Mouse (Mus musculus): ENCODE results near the gene Tbx4.

Gene Tbx4

DNA sequence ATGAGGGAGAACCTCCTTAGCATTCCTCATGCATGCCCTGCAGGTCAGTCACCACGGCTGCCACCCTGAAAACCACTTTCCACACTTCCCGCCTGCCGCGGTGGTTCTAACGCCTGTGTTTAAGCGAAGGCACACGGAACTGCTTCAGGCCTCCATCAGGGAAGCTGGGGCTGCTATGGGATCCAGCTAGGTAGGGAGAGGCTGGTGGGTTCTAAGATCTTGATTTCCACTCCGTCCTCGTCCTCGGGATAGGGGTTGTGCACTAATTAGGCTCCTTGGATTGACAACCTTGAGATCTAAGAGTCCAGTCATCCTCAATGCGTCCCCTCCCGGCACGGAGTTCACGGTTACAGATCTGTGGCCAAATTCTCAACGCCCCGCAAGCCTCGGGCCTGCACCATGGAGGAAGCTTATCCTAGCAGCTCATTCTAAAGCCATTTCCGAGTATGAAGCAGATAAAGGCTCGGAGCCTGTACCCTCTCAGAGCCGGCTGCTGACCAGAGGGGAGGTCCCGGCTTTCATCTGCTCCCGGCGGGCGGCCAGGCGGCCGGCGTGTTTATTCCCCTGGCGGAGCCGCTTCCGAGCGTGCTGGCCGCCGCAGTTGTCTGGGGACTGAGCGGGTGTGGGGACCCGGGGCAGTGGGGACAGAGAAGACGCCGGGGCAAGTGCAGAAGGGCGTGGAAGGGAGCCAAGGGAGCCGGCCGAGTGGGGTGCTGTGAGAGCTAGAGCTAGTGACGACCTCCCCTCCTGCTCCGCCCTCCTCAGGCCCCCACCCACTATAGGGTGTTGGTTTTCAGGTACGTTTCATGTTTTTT, 8.7 kb downstream of the Tbx4 start:
- in situ Hi-C loops (cut with MboI; ENCODE audit: unreplicated experiment in 2 of 2) = no loop called here

DNA sequence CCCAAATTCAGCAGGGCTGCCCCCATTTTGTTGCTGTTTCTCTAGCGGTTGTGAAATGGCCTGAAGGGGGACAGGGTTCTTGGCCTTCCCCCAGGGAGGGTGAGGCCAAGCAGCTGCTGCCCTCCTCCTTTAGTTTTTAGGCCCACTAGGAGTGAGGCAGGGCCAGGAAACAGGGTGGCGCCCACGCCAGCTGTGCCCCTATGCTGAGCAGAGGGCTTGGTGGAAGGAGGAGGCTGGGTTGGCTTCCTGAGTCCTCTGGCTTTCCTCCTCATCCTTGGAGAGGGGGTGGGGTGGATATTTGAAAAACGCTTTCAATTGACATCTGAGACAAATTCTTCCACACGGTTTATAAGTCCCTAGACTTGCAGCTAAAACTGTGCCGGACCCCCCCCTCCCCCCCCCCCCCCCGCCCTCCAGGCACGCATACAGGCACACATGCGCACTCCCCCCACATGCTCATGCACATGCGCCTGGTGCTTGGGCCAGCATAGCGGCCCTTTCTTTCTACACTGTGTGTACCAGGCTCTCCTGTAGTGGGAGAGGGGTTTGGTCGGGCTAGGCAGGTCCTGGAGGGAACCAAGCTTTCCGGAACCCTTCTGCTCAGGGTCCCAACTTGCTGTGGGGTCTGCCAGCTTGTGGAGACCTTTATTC, 10.2 kb downstream of the Tbx4 start:
- in situ Hi-C loops (cut with MboI; ENCODE audit: unreplicated experiment in 2 of 2) = no loop called here

DNA sequence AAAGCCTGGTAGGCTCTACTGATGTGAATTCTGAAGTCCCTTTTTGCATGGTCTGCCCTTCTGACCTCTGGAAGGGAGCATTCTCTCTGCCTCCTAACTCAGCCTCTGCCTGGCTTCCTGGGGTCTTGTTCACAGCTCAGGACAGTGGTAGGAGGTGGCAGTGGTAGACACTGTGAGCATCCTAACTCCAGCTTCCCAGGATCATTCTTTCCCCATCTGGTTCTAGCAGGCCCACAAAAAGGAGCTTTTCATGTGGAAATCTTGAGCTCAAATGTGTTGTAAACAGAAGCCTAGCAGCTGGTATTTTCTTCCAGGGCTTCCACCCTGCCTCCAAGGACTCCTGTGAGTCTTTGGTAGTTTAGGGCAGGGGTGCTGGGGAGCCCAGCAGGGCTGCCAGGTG, 14.1 kb downstream of the Tbx4 start:
- in situ Hi-C loops (cut with MboI; ENCODE audit: unreplicated experiment in 2 of 2) = no loop called here

DNA sequence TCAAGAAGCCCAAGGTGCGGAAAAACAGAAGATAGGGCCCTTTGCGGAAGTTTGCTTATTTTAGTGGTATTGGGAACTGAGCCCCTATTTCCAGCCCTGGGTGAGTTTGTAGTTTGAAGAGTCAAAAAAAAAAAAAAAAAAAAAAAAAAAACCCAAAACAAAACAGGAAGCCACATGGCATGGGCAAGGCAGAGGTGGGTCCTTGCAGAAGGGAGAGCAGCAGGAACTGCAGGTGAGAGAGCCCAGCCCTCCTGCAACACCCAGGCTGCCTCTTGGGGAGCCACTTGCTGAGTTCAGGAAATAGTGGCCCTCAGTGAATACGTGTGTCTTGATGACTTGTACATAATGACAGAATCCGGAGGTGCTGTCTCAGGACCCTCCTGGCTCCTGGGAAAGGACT, 23.3 kb downstream of the Tbx4 start:
- in situ Hi-C loops (cut with MboI; ENCODE audit: unreplicated experiment in 2 of 2) = no loop called here

DNA sequence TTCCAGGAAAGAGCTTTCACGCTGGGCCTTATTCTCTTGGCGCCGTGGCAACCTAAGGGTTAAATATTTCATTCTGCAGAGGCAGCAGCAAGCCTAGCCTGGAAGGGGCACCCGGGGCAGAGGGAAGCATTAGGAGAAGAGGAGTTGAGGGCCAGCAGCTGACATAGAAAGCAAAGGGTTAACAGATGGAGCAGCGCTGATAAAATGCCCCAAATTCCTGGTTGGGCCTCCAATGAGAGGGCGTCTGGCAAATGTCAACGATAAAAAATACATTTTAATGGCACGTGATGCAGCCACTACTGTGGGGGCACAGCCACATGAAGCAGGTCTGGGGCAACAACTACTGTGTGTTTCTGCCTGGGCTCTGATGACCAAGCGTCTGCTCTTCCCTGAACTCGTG, 23.9 kb downstream of the Tbx4 start:
- in situ Hi-C loops (cut with MboI; ENCODE audit: unreplicated experiment in 2 of 2) = no loop called here

DNA sequence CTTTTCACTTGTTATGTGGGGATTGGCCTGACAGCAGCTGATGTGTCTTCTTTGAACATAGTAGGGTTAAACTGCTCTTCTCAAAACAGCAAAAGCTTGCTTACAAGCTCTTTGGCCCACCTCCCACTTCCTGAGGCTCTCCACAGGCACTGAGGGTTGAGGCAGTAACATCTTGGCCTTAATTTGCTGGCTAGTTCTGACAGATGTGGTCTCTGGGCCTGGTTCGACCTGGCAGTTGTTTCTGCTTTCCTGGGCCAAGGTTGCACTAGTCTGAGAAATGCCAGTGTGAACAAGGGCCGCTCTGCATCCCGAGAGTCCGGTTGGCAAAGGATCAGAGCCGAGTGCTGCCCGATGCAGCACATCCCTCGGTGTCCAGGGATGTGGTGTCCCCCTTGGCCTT, 27.3 kb downstream of the Tbx4 start:
- in situ Hi-C loops (cut with MboI; ENCODE audit: unreplicated experiment in 2 of 2) = no loop called here

DNA sequence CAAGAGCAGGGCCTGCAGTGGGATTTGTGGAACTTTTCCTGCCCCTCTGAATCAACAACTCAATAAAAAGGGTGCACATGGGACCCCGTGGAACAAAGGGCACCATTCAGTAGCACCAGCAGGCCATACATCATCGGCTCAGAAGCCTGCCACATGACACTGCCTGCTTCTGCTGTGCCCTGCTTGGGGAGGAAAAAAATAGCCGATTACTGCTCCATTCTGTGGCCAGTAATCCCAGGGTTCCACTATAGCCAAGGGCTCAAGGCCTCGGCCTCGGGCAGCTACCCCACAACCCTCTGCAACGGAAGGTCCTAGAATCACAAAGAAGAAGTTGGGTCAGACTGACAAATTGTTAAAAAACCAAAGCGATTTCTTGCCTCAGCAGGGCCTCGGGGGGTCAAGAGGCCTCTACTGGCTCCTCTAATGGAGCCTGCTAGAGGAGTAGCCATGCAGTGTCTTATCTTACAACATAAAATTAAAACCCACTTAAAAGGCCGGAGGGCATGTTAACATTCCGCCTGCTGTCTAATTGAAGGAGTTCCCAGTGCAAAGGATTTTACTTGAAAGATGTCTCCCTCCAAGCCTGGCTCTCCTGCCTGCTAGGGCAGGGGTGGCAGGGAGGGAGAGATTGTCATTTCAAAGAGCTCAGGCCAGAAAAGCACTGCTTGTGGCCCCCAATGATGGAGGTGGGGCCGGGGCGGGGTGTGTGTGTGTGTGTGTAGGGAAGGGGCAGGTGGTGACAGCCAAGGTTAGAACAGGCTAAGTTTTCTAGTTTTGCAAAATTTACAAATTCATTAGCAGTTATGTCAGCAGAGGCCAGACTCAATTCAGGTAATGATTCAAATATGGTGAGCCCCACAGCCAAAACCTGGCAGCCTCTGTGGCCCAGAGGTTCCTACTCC, 31.1 kb downstream of the Tbx4 start:
- in situ Hi-C loops (cut with MboI; ENCODE audit: unreplicated experiment in 2 of 2) = no loop called here

DNA sequence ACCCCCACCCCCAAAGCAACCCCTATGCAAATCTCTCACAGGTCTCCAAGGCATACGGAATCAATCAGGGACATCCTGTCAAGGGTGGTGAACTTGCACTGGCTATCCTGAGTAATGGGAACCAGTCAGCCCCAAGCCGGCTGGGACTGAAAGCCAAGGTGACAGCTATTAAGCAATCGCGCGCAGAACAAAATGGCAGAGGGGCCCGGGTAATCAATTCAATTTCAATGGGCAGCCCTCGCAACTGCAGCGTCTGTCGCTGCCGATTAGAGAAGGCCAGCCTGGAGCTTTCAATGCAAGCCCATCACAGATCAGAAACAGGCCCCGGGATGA, 31.7 kb downstream of the Tbx4 start:
- in situ Hi-C loops (cut with MboI; ENCODE audit: unreplicated experiment in 2 of 2) = no loop called here

DNA sequence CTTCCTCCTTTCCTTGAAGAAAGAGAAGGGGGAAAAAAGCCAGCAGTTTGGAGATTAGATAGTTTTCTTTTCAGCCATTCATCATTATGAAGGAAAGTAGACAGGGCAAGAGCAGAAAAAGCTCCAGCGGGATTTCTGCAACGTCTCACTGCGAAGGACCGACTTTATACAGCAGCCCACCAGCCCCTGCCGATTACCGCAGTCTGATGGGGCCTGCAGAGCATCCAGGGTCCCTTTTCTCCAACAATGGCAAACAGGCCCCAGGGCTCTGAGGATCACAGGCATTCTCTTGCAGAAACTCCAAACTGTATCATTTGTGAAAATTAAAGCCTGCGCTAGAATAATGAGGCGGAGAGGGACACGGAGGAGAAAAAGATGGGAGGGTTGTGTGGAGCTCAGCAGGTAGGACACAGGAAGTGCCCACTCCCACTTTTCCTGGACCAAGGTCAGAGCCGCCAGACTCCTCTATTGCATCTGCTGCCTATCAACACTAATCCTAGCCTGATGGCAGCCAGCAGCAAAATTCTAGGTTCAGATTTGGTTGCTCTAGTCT, 32.2 kb downstream of the Tbx4 start:
- in situ Hi-C loops (cut with MboI; ENCODE audit: unreplicated experiment in 2 of 2) = no loop called here

DNA sequence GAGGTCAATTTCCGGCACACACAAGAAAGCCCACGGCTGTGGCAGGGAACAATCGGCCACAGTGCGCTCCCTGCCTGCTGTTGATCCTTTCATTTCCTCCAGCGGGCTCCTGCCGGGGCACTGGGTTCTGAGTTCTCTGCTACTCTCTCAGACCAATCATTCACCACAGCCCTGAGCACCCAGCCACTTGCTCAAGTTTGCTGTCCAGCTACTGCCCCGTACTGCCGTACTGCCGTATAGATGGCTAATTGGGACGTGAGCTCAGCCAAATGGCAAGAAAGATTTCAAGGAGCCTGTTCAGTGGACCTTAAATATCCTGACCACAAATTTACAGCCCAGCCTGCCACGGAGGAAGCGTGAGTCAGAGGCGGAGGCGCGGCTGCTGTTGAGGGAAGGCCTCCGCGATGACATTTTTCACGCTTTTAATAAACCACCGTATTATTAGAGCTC, 39.1 kb downstream of the Tbx4 start:
- in situ Hi-C loops (cut with MboI; ENCODE audit: unreplicated experiment in 2 of 2) = no loop called here

DNA sequence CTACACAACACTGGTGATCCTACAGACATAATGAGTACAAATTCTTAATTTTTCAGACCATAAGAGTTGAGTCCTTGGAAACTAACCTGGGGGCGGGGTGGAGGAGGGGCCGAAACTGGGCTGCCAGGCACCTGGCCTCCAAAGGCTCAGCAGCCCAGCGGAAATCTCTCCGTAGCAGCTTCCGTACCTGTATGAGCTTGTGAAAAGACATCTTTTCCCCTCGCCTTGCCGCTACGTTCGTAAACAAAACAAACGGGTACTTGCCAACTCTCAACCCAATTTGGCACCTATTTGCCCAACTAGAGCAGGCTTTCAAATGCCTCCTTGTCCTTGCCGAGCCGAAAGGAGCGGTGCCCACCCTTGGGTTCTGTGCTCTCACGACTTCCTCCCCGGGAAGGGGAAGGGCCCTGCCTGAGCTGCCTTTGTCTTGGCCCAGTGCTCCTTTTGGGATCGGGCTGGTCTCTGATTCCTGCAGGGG, 40.1 kb downstream of the Tbx4 start:
- in situ Hi-C loops (cut with MboI; ENCODE audit: unreplicated experiment in 2 of 2) = no loop called here

DNA sequence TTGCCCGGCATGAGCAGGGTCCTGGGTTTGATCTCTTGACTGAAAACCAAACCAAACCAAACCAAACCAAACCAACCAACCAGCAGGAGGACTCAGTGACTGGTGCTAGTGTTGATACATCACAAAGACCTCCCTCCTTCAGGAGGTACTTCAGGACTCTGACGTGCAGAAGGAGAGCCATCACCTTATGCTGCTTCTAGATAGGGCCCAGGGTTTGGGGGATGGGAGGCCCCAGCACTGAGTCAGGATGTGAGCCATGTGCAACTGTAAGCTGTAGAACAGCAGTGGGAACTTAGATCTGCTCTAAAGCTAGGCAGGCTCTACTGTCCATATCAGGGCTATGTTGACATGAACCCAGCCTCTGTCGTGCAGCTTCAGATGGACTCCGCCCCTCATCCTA, 41.9 kb downstream of the Tbx4 start:
- in situ Hi-C loops (cut with MboI; ENCODE audit: unreplicated experiment in 2 of 2) = no loop called here

DNA sequence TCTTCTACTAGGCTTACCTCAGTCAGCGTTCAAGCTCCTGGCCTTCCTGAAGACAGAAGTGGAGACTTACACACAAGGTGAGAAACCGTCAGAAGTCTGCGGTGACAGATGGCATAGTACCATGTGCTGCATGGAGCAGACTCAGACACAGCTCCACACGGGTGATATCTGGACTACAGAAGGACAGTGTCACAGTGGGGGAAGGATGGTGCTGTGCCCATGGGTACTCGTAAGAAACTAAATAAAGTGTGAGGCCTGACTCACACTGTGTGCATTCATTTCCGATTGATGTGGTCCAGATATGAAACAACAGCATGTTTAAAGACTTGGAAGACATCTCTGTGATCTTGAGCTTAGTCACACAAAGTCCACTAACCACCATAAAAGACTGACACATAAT, 43.4 kb downstream of the Tbx4 start:
- in situ Hi-C loops (cut with MboI; ENCODE audit: unreplicated experiment in 2 of 2) = no loop called here

DNA sequence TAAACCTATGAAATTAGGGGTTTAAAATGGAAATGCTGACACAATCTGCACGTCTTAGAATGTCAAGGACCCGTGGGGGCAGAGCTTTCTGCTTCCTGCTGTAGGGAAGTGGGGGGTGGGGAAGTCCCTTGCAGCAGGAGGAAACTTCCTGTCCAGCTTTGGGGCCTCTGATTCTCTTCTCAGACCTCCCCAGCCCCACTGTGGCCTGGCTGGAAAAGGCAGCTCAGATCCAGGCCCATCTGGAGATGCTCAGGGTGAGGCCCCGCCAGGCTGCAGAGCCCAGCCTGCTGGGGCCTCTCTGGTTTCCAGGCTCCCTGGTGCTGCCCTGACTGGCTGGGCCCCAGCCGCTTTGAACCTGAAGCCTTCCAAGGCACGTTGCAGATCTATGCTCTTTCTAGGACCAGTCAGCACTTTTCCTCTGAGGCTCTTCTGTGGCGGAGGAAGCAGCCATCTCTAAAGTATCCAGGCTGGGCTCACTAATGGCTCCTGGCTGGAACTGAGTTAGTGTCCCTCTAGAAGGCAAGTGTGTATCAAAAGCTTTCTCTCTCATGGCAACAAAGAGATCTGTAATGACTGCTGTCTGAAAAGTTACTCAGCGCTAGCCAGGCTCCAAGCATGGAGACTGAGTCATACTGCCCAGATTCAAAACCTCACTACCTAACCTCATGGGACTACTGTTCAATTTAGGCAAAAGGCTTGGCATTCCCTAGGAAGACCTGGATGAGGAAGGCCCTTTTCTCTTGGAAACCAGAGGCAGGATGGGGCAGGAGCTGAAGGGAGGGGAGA, 55.8 kb downstream of the Tbx4 start:
- in situ Hi-C loops (cut with MboI; ENCODE audit: unreplicated experiment in 2 of 2) = no loop called here

DNA sequence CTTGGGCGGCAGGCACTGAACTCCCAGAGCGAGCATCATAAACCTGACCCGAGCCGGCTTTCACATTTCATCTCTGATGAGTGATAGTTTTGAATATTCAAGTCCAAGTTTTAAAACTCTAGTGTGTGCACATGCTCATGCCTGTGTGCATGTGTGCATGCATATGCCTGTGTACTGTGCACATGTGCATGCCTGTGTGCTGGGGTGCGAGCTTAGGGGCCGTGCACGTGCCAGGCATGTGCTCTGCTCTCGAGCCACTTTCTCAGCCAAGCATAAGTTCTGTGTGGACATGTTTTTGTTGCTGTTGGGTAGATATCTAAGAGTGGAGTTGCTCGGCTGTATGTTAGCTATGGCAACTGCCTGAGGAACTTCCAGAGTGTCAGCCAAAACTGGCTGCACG, 62.5 kb downstream of the Tbx4 start:
- in situ Hi-C loops (cut with MboI; ENCODE audit: unreplicated experiment in 2 of 2) = no loop called here

DNA sequence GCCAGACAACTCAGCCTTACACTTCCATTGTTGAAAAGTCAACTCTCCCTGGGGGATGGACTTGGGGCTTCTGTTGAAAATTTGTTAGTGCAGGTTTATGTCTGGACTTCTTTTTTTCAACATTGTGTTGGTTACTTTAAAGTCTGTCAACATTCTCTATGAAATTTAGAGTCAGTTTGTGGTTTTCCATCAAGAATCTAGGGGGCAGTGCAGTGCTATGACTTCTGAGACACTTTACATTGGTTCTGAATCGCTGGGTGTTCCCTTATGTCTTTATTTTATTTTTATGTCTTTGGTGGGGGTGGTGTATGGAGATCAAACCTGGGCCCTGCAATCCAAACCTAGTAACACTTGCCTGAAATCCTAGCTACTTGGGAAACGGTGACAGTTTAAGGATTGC, 63.5 kb downstream of the Tbx4 start:
- in situ Hi-C loops (cut with MboI; ENCODE audit: unreplicated experiment in 2 of 2) = loop anchor here in 1 of 2 experiments (25.0 kb wide), 1 partner anchor 437 kb away; no protein-coding TSS in a partner anchor

DNA sequence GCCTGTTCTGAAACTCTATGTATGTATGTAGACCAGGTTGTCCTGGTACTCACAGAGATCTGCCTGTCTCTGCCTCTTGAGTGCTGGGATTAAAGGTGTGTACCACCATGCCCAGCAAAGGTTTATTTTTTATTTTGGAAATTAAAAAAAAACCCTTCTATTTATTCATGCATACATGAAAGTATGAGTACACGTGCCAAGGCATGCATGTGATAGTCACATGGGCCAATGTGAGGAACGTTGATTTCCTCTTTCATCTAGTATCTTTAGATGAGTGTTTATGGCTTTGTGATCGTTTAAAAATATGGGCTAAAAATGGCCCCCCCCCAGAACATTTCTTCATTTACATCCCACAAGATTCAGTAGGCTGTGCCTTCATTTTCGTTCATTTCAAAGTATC, 66.3 kb downstream of the Tbx4 start:
- in situ Hi-C loops (cut with MboI; ENCODE audit: unreplicated experiment in 2 of 2) = loop anchor here in 1 of 2 experiments (25.0 kb wide), 1 partner anchor 440 kb away; no protein-coding TSS in a partner anchor

DNA sequence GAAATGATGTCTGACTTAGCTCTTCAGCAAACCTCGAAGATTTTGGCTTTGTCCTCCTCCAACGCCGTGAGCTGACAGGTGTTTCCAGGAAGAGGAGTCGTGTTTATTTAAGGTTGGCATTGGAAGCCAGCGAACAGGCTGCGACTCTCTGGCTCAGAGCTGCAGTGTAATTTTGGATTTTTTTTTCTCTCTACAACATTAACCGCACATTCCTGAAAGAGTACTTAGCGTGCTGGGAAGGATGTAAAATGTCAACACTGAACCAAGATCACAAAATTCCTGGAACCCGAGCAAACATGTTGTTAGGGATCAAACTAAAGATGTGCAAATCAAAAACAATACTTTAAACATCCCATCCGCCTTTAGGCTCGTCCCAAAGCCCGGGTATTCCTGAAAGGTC, 69.4 kb downstream of the Tbx4 start:
- in situ Hi-C loops (cut with MboI; ENCODE audit: unreplicated experiment in 2 of 2) = loop anchor here in 1 of 2 experiments (25.0 kb wide), 1 partner anchor 443 kb away; no protein-coding TSS in a partner anchor

DNA sequence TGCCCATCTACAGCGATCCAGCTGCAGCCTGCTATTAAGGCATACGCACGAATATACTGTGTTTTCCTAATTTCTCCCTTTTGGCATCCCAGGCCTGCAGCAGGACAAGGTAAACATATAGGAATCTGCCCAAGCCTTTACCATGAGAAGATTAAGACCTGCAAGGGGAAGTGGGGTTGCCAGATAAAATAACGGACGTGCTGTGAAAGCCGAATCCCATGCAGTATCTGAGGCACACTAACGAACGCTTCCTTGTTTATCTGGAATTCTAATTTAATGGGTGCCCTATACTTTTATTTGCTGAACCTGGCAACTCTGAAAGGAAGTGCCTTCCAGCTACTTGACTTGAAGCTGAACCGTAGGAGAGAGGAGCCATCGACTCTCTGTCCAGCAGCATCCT, 70.2 kb downstream of the Tbx4 start:
- in situ Hi-C loops (cut with MboI; ENCODE audit: unreplicated experiment in 2 of 2) = loop anchor here in 1 of 2 experiments (25.0 kb wide), 1 partner anchor 444 kb away; no protein-coding TSS in a partner anchor
